Mouse (Mus musculus): ENCODE results near the gene Dlgap5.

GRCm38 (mm10) chr14:47422466-47422865 lies 4.3 kb upstream of the Dlgap5 start:
- TF ChIP-seq CTCF (IDR thresholded peaks at IDR 0.05; ENCODE audit: extremely low read depth, insufficient read depth, low read length) (no peak), POLR2A (IDR thresholded peaks at IDR 0.05; ENCODE audit: extremely low read depth, insufficient read depth, low read length) (no peak)

Measured in cortical plate, adult 2 months (tissue).